Comparison of ENCODE assay signal across 8 mouse cellular contexts in the genomic region with DNA sequence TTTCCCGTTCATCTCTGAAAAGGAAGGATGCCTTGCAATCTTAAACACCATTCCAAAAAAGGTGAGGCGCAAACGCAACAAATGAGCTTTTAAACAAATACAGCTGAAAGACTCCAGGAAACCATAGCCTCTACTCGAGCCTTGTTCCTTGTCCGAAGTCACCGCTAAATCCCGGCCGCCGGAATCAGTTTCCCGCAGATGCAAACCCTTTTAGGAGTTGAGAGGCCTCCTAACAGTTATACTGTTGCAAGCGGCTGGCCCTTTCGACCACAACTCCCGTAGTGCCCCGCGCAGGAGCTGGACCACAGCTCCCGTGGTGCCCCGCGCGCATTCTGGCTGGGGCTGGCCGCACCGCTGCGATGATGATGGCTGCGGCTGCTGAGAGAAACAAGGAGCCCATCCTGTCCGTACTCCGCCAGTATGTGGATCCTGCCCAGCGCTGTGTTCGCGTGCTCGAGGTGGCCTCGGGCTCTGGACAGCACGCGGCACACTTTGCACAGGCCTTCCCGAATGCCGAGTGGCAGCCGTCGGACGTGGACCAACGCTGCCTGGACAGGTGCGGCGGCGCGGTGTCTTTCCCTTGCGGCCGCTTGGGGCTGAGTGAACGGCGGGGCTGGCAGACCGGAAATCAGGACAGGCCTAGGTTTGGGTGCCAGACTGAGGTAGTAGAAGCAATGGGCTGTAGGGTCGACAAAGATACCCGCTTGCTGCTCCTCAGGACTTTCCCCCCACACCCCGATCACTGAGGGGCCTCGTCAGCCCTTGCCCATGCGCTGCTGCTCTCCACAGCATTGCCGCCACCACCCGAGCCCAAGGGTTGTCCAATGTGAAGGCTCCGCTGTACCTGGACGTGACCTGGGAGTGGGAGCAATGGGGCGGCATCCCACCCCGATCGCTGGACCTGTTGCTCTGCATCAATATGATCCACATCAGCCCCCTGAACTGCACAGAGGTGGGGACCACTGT. TPM values are rescaled to one million over a fixed set of nuclear protein-coding genes. Genes with fewer than 3 reads are reported as not detected.
DNase-seq lines count a peak whose midpoint lies in the region; ATAC-seq and TF ChIP-seq lines count a peak whose summit lies in the region.

No protein-coding gene starts in this region.

- TF ChIP-seq EP300 in lung, postnatal 0 days (IDR thresholded peaks at IDR 0.05), result no peak

- peak overlapping the region; percentile 71 for H3K4me2 ChIP-seq in hindbrain, embryonic 11.5 days (replicated peaks; ENCODE audit: low read depth, low read length)
- H3K4me2 ChIP-seq in lung, postnatal 0 days (replicated peaks; ENCODE audit: low read depth, low read length), result peak overlapping the region; percentile 81

- no peaks in the 10 kb centered on the region for H3K27me3 ChIP-seq in hindbrain, embryonic 11.5 days (ENCODE audit: control insufficient read depth, insufficient read depth, low read length)
- H3K27me3 ChIP-seq in lung, postnatal 0 days (replicated peaks; ENCODE audit: insufficient read depth, low read length), result no peaks in the 10 kb centered on the region

- H3K4me3 ChIP-seq in hindbrain, embryonic 11.5 days (ENCODE audit: low read depth, low read length), result peak overlapping the region; percentile 79
- peak overlapping the region; percentile 68 for H3K4me3 ChIP-seq in lung, postnatal 0 days (ENCODE audit: low read depth, low read length)

- TF ChIP-seq CTCF in lung, postnatal 0 days (IDR thresholded peaks at IDR 0.05), result peak; percentile 23

- 2% methylated on average over 58 of the region's 59 CpGs for WGBS in hindbrain, embryonic 11.5 days
- WGBS in lung, postnatal 0 days, result under 1% methylated on average over 59 of the region's 59 CpGs

- no peaks in the 10 kb centered on the region for H3K36me3 ChIP-seq in hindbrain, embryonic 11.5 days (ENCODE audit: control insufficient read depth, insufficient read depth, low read length)
- H3K36me3 ChIP-seq in lung, postnatal 0 days (ENCODE audit: insufficient read depth, low read length), result no peaks in the 10 kb centered on the region

- peak overlapping the region; percentile 91 for H3K27ac ChIP-seq in hindbrain, embryonic 11.5 days (ENCODE audit: low read depth, low read length)
- H3K27ac ChIP-seq in lung, postnatal 0 days (ENCODE audit: low read length), result peak overlapping the region; percentile 78

- H3K9me3 ChIP-seq in hindbrain, embryonic 11.5 days (ENCODE audit: control insufficient read depth, low read length), result no peaks in the 10 kb centered on the region
- H3K9me3 ChIP-seq in lung, postnatal 0 days (ENCODE audit: low read length), result no peaks in the 10 kb centered on the region

- peaks cover 7% of the 10 kb centered on the region; the same call in 1 of the 2 replicates for H3K4me1 ChIP-seq in hindbrain, embryonic 11.5 days (replicated peaks; ENCODE audit: control insufficient read depth, insufficient read depth, low read length)
- H3K4me1 ChIP-seq in lung, postnatal 0 days (ENCODE audit: insufficient read depth, low read depth, low read length), result peaks cover 6% of the 10 kb centered on the region; the same call in 1 of the 2 replicates

- peak overlapping the region; percentile 83 for H3K9ac ChIP-seq in hindbrain, embryonic 11.5 days (ENCODE audit: low read depth, low read length)
- peak overlapping the region; percentile 48 for H3K9ac ChIP-seq in lung, postnatal 0 days (replicated peaks; ENCODE audit: low read depth)

- peak; percentile 85 for DNase-seq in MN1 (ENCODE audit: low spot score)
- peak; percentile 90 for DNase-seq in cerebellum, adult 9-11 months
- peak; percentile 80 to 90 for DNase-seq in frontal cortex, adult 2 months (ENCODE audit: extremely low spot score in 1 of 2, low spot score in 1 of 2)
- peak; percentile 89 for DNase-seq in hindbrain, embryonic 11.5 days (ENCODE audit: low spot score)
- peak; percentile 90 to 91 for DNase-seq in layer of hippocampus, postnatal 10 days (ENCODE audit: low spot score in 2 of 2)
- DNase-seq in lung, postnatal 0 days (ENCODE audit: low spot score), result peak; percentile 93
- peak; percentile 80 for DNase-seq in ovary, postnatal 10 days (ENCODE audit: low spot score)
- DNase-seq in thymus, postnatal 0 days (ENCODE audit: low spot score), result peak; percentile 84

- ATAC-seq in hindbrain, embryonic 11.5 days (ENCODE audit: low FRiP score), result peak; percentile 91
- ATAC-seq in lung, postnatal 0 days, result peak; percentile 94

RNA-seq across cellular contexts. Expression of a gene that starts 0.6 kb away (rescaled TPM):
- 74.9 and 79.9 TPM in 2 replicates for polyA plus RNA-seq in frontal cortex, adult 2 months (2012; rRNA removed)
- 53.2 and 56.6 TPM in 2 replicates for polyA plus RNA-seq in hindbrain, embryonic 11.5 days (2014; fragmentation: Nextera tagmentation; extraction: Ambion mirVana)
- 10 to 100 TPM; 31.7 to 32.7 TPM for total RNA-seq in layer of hippocampus, postnatal 10 days (2021)
- polyA plus RNA-seq in lung, postnatal 0 days (2015; fragmentation: Nextera tagmentation; extraction: Ambion mirVana), result 48.7 and 50.7 TPM in 2 replicates
- 43.5 and 47.0 TPM in 2 replicates for polyA plus RNA-seq in thymus, postnatal 0 days (2015; fragmentation: Nextera tagmentation; extraction: Ambion mirVana)

RNA-seq across cellular contexts. Expression of a gene that starts 5.2 kb away (rescaled TPM):
- polyA plus RNA-seq in frontal cortex, adult 2 months (2012; rRNA removed), result 0.61 and 0.64 TPM in 2 replicates
- 0.71 and 1.3 TPM in 2 replicates for polyA plus RNA-seq in hindbrain, embryonic 11.5 days (2014; fragmentation: Nextera tagmentation; extraction: Ambion mirVana)
- total RNA-seq in layer of hippocampus, postnatal 10 days (2021), result 1 to 10 TPM; 1.1 to 1.4 TPM
- 0.24 and 0.26 TPM in 2 replicates for polyA plus RNA-seq in lung, postnatal 0 days (2015; fragmentation: Nextera tagmentation; extraction: Ambion mirVana)
- 0.46 and 0.51 TPM in 2 replicates for polyA plus RNA-seq in thymus, postnatal 0 days (2015; fragmentation: Nextera tagmentation; extraction: Ambion mirVana)

RNA-seq across cellular contexts. Expression of a gene that starts 6.9 kb away (rescaled TPM):
- polyA plus RNA-seq in frontal cortex, adult 2 months (2012; rRNA removed), result 28.8 and 34.5 TPM in 2 replicates
- polyA plus RNA-seq in hindbrain, embryonic 11.5 days (2014; fragmentation: Nextera tagmentation; extraction: Ambion mirVana), result 7.0 and 8.3 TPM in 2 replicates
- total RNA-seq in layer of hippocampus, postnatal 10 days (2021), result 10 to 100 TPM; 30.6 to 32.6 TPM
- polyA plus RNA-seq in lung, postnatal 0 days (2015; fragmentation: Nextera tagmentation; extraction: Ambion mirVana), result 16.5 and 19.5 TPM in 2 replicates
- polyA plus RNA-seq in thymus, postnatal 0 days (2015; fragmentation: Nextera tagmentation; extraction: Ambion mirVana), result 24.1 and 24.5 TPM in 2 replicates

RNA-seq across cellular contexts. Expression of a gene that starts 14.2 kb away (rescaled TPM):
- 33.6 and 39.7 TPM in 2 replicates for polyA plus RNA-seq in frontal cortex, adult 2 months (2012; rRNA removed)
- polyA plus RNA-seq in hindbrain, embryonic 11.5 days (2014; fragmentation: Nextera tagmentation; extraction: Ambion mirVana), result 13.4 and 14.3 TPM in 2 replicates
- total RNA-seq in layer of hippocampus, postnatal 10 days (2021), result 10 to 100 TPM; 25.4 to 37.8 TPM
- polyA plus RNA-seq in lung, postnatal 0 days (2015; fragmentation: Nextera tagmentation; extraction: Ambion mirVana), result 5.6 and 5.8 TPM in 2 replicates
- polyA plus RNA-seq in thymus, postnatal 0 days (2015; fragmentation: Nextera tagmentation; extraction: Ambion mirVana), result 9.8 and 10.1 TPM in 2 replicates

RNA-seq across cellular contexts. Expression of a gene that starts 30.8 kb away (rescaled TPM):
- 101 and 122 TPM in 2 replicates for polyA plus RNA-seq in frontal cortex, adult 2 months (2012; rRNA removed)
- 7.9 and 9.3 TPM in 2 replicates for polyA plus RNA-seq in hindbrain, embryonic 11.5 days (2014; fragmentation: Nextera tagmentation; extraction: Ambion mirVana)
- 10 to 100 TPM; 80.3 to 94.8 TPM for total RNA-seq in layer of hippocampus, postnatal 10 days (2021)
- 9.9 and 10.3 TPM in 2 replicates for polyA plus RNA-seq in lung, postnatal 0 days (2015; fragmentation: Nextera tagmentation; extraction: Ambion mirVana)
- polyA plus RNA-seq in thymus, postnatal 0 days (2015; fragmentation: Nextera tagmentation; extraction: Ambion mirVana), result 19.7 and 22.6 TPM in 2 replicates

Comparison
In these comparisons a context has a peak if more than half of its experiments do, and no peak if none do; other contexts are left out.
1. Peak in every context shown above with its lines: DNase-seq, ATAC-seq, H3K4me3 ChIP-seq and H3K27ac ChIP-seq.